Mouse (Mus musculus) G1E (cell line): ENCODE data around the gene Qk.

Source experiments
- CTCF ChIP-seq: IDR thresholded peaks from 2 replicates; pipeline ENCODE4 v1.5.1; 2012; ENCODE audit warnings: low read depth, low read length, inconsistent platforms, mixed read lengths
- GATA1 ChIP-seq: IDR thresholded peaks from 2 replicates; pipeline ENCODE4 v1.6.1; 2012; ENCODE audit warnings: borderline replicate concordance, low read length, inconsistent platforms, mixed read lengths
- GATA2 ChIP-seq: IDR thresholded peaks from 2 replicates; pipeline ENCODE4 v1.6.1; 2012; ENCODE audit warnings: low read depth, low read length, inconsistent platforms, borderline replicate concordance
- POLR2AphosphoS5 ChIP-seq: IDR thresholded peaks from 2 replicates; pipeline ENCODE4 v1.6.1; 2012; ENCODE audit warnings: low read depth, low read length, inconsistent platforms; ENCODE audit not compliant: insufficient replicate concordance
- TAL1 ChIP-seq: conservative IDR thresholded peaks from 2 replicates; pipeline ENCODE4 v1.6.1; 2012; ENCODE audit warnings: low read depth, low read length, inconsistent platforms, mixed read lengths

DNA sequence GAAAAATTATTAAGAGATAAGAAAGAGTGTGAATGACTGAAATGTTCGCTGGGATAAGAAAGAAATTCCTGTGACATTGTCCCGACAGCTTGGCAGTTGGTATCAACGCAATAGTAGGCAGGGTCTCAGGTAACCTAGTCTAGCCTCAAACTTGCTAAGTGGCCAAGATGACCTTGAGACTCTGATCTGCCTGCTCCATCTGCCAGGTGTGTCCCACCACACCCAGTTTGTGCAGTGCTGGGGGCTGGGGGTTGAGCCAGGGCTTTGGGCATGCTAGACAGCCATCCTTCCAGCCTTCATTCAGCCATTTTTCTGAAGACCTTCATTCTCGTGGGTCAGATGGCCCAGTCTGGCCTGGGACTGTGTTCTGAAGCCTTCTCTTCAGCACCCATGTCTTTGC, 46.9 kb upstream of the Qk start:
- TF ChIP-seq GATA1, result no peak
- no peak for TF ChIP-seq CTCF
- no peak for TF ChIP-seq TAL1
- TF ChIP-seq POLR2AphosphoS5, result no peak
- TF ChIP-seq GATA2, result no peak
